In the genomic region with DNA sequence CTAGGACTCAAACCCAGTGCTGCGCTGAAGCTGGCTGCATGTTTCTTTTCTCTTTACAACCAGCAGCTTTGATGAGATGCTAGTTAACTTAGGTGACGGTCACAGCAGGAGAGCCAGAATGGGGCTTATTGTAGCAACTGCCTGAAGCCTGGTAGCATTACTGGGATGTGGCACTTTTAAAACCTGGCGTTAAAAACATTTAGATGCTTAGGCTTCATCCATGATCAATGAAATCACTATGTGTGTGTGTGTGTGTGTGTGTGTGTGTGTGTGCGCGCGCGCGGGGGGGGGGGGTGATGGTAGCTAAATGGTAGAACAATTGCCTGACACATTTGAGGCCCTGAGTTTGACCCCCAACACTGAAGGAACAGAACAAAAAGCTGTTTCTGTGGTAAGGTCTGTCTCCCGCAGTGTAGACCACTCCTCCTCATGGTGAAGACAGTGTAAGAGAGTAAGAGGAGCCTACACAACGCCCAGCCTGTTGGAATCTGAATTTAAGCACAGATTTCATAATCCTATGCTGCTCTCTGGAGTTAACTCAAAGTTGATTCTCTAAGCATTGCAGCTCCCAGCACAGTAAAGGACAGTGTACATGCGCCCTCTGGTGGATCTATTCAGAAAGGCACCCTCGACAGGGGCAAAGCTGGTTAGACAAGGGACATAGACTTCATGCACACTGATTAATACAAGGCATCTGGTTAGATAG, we compare ENCODE assay signal across 8 mouse cellular contexts. TPM values are rescaled to one million over a fixed set of nuclear protein-coding genes. Genes with fewer than 3 reads are reported as not detected.
DNase-seq lines count a peak whose midpoint lies in the region; ATAC-seq and TF ChIP-seq lines count a peak whose summit lies in the region.

No protein-coding gene starts in this region.

- no peak overlapping the region for H3K27ac ChIP-seq in heart, embryonic 11.5 days (ENCODE audit: low read depth, low read length)
- no peak overlapping the region for H3K27ac ChIP-seq in kidney, embryonic 16.5 days (ENCODE audit: low read length)

- H3K4me3 ChIP-seq in heart, embryonic 11.5 days (ENCODE audit: low read depth, low read length), result no peak overlapping the region
- H3K4me3 ChIP-seq in kidney, embryonic 16.5 days (ENCODE audit: low read length), result no peak overlapping the region
- H3K4me3 ChIP-seq in myocyte, result no peak overlapping the region

- H3K4me1 ChIP-seq in heart, embryonic 11.5 days (ENCODE audit: control insufficient read depth, insufficient read depth, low read length), result no peaks in the 10 kb centered on the region
- H3K4me1 ChIP-seq in kidney, embryonic 16.5 days (ENCODE audit: insufficient read depth, low read length), result no peaks in the 10 kb centered on the region

- H3K9me3 ChIP-seq in heart, embryonic 11.5 days (replicated peaks; ENCODE audit: control insufficient read depth, low read length), result no peaks in the 10 kb centered on the region
- no peaks in the 10 kb centered on the region for H3K9me3 ChIP-seq in kidney, embryonic 16.5 days (ENCODE audit: low read length)

- H3K9ac ChIP-seq in heart, embryonic 11.5 days (ENCODE audit: low read depth, low read length), result no peak overlapping the region
- H3K9ac ChIP-seq in kidney, embryonic 16.5 days (replicated peaks; ENCODE audit: low read length), result no peak overlapping the region

- ATAC-seq in erythroid progenitor cell, adult 5-6 weeks (replicated peaks; ENCODE audit: low FRiP score, poor library complexity, severe bottlenecking), result peak; percentile 78
- peak; percentile 63; the same call in 1 of the 2 replicates for ATAC-seq in heart, embryonic 11.5 days (replicated peaks; ENCODE audit: insufficient number of reproducible peaks, low FRiP score, low TSS enrichment)
- ATAC-seq in kidney, embryonic 16.5 days (ENCODE audit: low FRiP score, low TSS enrichment), result peak; percentile 93

- H3K27me3 ChIP-seq in heart, embryonic 11.5 days (ENCODE audit: control insufficient read depth, insufficient read depth, low read length), result no peaks in the 10 kb centered on the region
- no peaks in the 10 kb centered on the region for H3K27me3 ChIP-seq in kidney, embryonic 16.5 days (ENCODE audit: insufficient read depth, low read length)
- peaks cover 5% of the 10 kb centered on the region for H3K27me3 ChIP-seq in myocyte (ENCODE audit: control insufficient read depth, insufficient read depth, insufficient read length)
- H3K27me3 ChIP-seq in splenic B cell, adult 2 months (ENCODE audit: control insufficient read depth, insufficient read depth, low read length, poor library complexity, severe bottlenecking), result no peaks in the 10 kb centered on the region

- TF ChIP-seq CTCF in brain, embryonic 14.5 days (IDR thresholded peaks at IDR 0.05; ENCODE audit: borderline replicate concordance, extremely low read depth, insufficient read depth, insufficient read length), result peak; percentile 95; the same call in 1 of the 2 replicates

- 58% methylated on average over 11 of the region's 12 CpGs for WGBS in heart, embryonic 11.5 days (ENCODE audit: insufficient replicate concordance)
- 57% methylated on average over 12 of the region's 12 CpGs for WGBS in kidney, embryonic 16.5 days

- TF ChIP-seq POLR2A in brain, embryonic 14.5 days (IDR thresholded peaks at IDR 0.05; ENCODE audit: borderline replicate concordance, extremely low read depth, insufficient read depth, insufficient read length, poor library complexity, severe bottlenecking), result no peak
- TF ChIP-seq POLR2A in myocyte (IDR thresholded peaks at IDR 0.05; ENCODE audit: insufficient read length, low read depth), result no peak

- no peak overlapping the region for H3K4me2 ChIP-seq in heart, embryonic 11.5 days
- no peak overlapping the region for H3K4me2 ChIP-seq in kidney, embryonic 16.5 days (replicated peaks; ENCODE audit: low read depth, low read length)
- H3K4me2 ChIP-seq in myocyte (ENCODE audit: low read depth), result peak overlapping the region; percentile 25

- H3K79me2 ChIP-seq in myocyte (ENCODE audit: control insufficient read depth, insufficient read depth), result no peaks in the 10 kb centered on the region

- peak; percentile 62 for DNase-seq in CD4-positive helper T cell, adult 2 months (ENCODE audit: low read depth, low spot score)
- DNase-seq in brain, embryonic 14.5 days (ENCODE audit: low read depth), result peak; percentile 91
- peak; percentile 73 for DNase-seq in liver
- DNase-seq in splenic B cell, adult 2 months (ENCODE audit: low read depth, low spot score), result peak; percentile 74

- no peaks in the 10 kb centered on the region for H3K36me3 ChIP-seq in heart, embryonic 11.5 days (ENCODE audit: control insufficient read depth, insufficient read depth, low read length)
- H3K36me3 ChIP-seq in kidney, embryonic 16.5 days (ENCODE audit: insufficient read depth, low read length), result no peaks in the 10 kb centered on the region
- no peaks in the 10 kb centered on the region for H3K36me3 ChIP-seq in myocyte (ENCODE audit: control insufficient read depth, insufficient read depth)
- no peaks in the 10 kb centered on the region for H3K36me3 ChIP-seq in splenic B cell, adult 2 months (ENCODE audit: control insufficient read depth, insufficient read depth, low read length, poor library complexity, severe bottlenecking)

- H3ac ChIP-seq in myocyte (ENCODE audit: control insufficient read depth, insufficient read length), result no peak overlapping the region

TF ChIP-seq in myocyte, 11 proteins besides CTCF, POLR2A, EP300 and RAD21:
- TF ChIP-seq MYOG (IDR thresholded peaks at IDR 0.05; ENCODE audit: control insufficient read depth in 1 of 3, insufficient read depth in 1 of 3, insufficient read length in 2 of 3, low read depth in 2 of 3) (no peak), CEBPB (IDR thresholded peaks at IDR 0.05; ENCODE audit: insufficient read depth, poor library complexity, severe bottlenecking) (no peak), MYOD1 (IDR thresholded peaks at IDR 0.05; ENCODE audit: control insufficient read depth in 1 of 3, insufficient read length in 2 of 3, low read depth in 2 of 3) (no peak), SRF (IDR thresholded peaks at IDR 0.05; ENCODE audit: control insufficient read depth, insufficient read length, low read depth) (no peak), MAX (IDR thresholded peaks at IDR 0.05; ENCODE audit: low read depth) (no peak), USF1 (IDR thresholded peaks at IDR 0.05; ENCODE audit: low read depth) (no peak), REST (IDR thresholded peaks at IDR 0.05; ENCODE audit: insufficient read depth, insufficient read length) (no peak), TCF12 (IDR thresholded peaks at IDR 0.05; ENCODE audit: insufficient read depth, poor library complexity, severe bottlenecking) (no peak), E2F4 (IDR thresholded peaks at IDR 0.05; ENCODE audit: insufficient read depth) (no peak), POLR2AphosphoS2 (IDR thresholded peaks at IDR 0.05; ENCODE audit: insufficient read length, low read depth) (no peak), TCF3 (IDR thresholded peaks at IDR 0.05; ENCODE audit: insufficient read length, low read depth) (no peak)

RNA-seq across cellular contexts. Expression of a gene that starts 41.8 kb away (rescaled TPM):
- 0.29 and 0.30 TPM in 2 replicates for polyA plus RNA-seq in brain, embryonic 14.5 days (2012; rRNA removed)
- not detected in 2 replicates for total RNA-seq in erythroid progenitor cell, adult 5-6 weeks (2015; ENCODE audit: low replicate concordance)
- total RNA-seq in erythroid progenitor cell, adult 5-6 weeks (2017; ENCODE audit: low replicate concordance), result not detected in 2 replicates
- not detected in 2 replicates for polyA plus RNA-seq in heart, embryonic 11.5 days (2014; fragmentation: Nextera tagmentation; extraction: Ambion mirVana)
- polyA plus RNA-seq in kidney, embryonic 16.5 days (2015; fragmentation: Nextera tagmentation; extraction: Ambion mirVana), result 0.30 TPM in 1 of 2 replicates, not detected in the other
- 0.36 TPM for polyA plus RNA-seq in myocyte (2012; fragmentation: generic; extraction: Trizol)

RNA-seq across cellular contexts. Expression of a gene that starts 53.5 kb away (rescaled TPM):
- polyA plus RNA-seq in brain, embryonic 14.5 days (2012; rRNA removed), result 0.57 and 1.0 TPM in 2 replicates
- 2.9 TPM in 1 of 2 replicates, not detected in the other for total RNA-seq in erythroid progenitor cell, adult 5-6 weeks (2015; ENCODE audit: low replicate concordance)
- total RNA-seq in erythroid progenitor cell, adult 5-6 weeks (2017; ENCODE audit: low replicate concordance), result 0.90 and 3.2 TPM in 2 replicates
- 1.4 TPM in 2 replicates for polyA plus RNA-seq in heart, embryonic 11.5 days (2014; fragmentation: Nextera tagmentation; extraction: Ambion mirVana)
- 3.0 and 3.2 TPM in 2 replicates for polyA plus RNA-seq in kidney, embryonic 16.5 days (2015; fragmentation: Nextera tagmentation; extraction: Ambion mirVana)
- 0.26 TPM for polyA plus RNA-seq in myocyte (2012; fragmentation: generic; extraction: Trizol)

RNA-seq across cellular contexts. Expression of a gene that starts 53.9 kb away (rescaled TPM):
- polyA plus RNA-seq in brain, embryonic 14.5 days (2012; rRNA removed), result 17.5 and 23.6 TPM in 2 replicates
- total RNA-seq in erythroid progenitor cell, adult 5-6 weeks (2015; ENCODE audit: low replicate concordance), result not detected in 2 replicates
- total RNA-seq in erythroid progenitor cell, adult 5-6 weeks (2017; ENCODE audit: low replicate concordance), result 0.13 and 0.53 TPM in 2 replicates
- 21.3 and 23.8 TPM in 2 replicates for polyA plus RNA-seq in heart, embryonic 11.5 days (2014; fragmentation: Nextera tagmentation; extraction: Ambion mirVana)
- 21.3 and 21.9 TPM in 2 replicates for polyA plus RNA-seq in kidney, embryonic 16.5 days (2015; fragmentation: Nextera tagmentation; extraction: Ambion mirVana)
- polyA plus RNA-seq in myocyte (2012; fragmentation: generic; extraction: Trizol), result 37.3 TPM
